Mouse (Mus musculus) ovary, adult 18-20 months (tissue): ENCODE data around the gene 2700049A03Rik.

ENCODE experiments used
- DNase-seq: peaks from one replicate; pipeline ENCODE4 v3.0.0; 2022; ENCODE audit warnings: low spot score, mixed read lengths

The 2700049A03Rik gene

GRCm38 (mm10) chr12:71183736-71184135 is 47.1 kb downstream of the 2700049A03Rik start:
- no peak for DNase-seq

GRCm38 (mm10) chr12:71184396-71184795 is 47.7 kb downstream of the 2700049A03Rik start:
- DNase-seq: no peak

GRCm38 (mm10) chr12:71192705-71193104 is 56.1 kb downstream of the 2700049A03Rik start:
- no peak for DNase-seq

GRCm38 (mm10) chr12:71197671-71198070 is 61.0 kb downstream of the 2700049A03Rik start:
- DNase-seq: no peak

- no peak for DNase-seq
These were observed 65.1 kb downstream of the 2700049A03Rik start for GRCm38 (mm10) chr12:71201753-71202152.

GRCm38 (mm10) chr12:71204303-71204702 is 67.7 kb downstream of the 2700049A03Rik start:
- DNase-seq: no peak

- no peak for DNase-seq
These were observed 80.5 kb downstream of the 2700049A03Rik start for GRCm38 (mm10) chr12:71217191-71217590.

- peak; percentile 19 for DNase-seq
These were observed 81.3 kb downstream of the 2700049A03Rik start for GRCm38 (mm10) chr12:71217866-71218522.

GRCm38 (mm10) chr12:71222761-71223160 is 86.1 kb downstream of the 2700049A03Rik start:
- DNase-seq: no peak

- peak; percentile 44 for DNase-seq
These were observed 91.1 kb downstream of the 2700049A03Rik start for GRCm38 (mm10) chr12:71227769-71228168.

GRCm38 (mm10) chr12:71228925-71229649 is 92.4 kb downstream of the 2700049A03Rik start:
- DNase-seq: no peak

GRCm38 (mm10) chr12:71231561-71231960 is 94.9 kb downstream of the 2700049A03Rik start:
- no peak for DNase-seq

GRCm38 (mm10) chr12:71233426-71233825 is 96.8 kb downstream of the 2700049A03Rik start:
- DNase-seq: no peak

GRCm38 (mm10) chr12:71237074-71237473 is 100.4 kb downstream of the 2700049A03Rik start:
- DNase-seq: no peak

- DNase-seq: no peak
These were observed 106.1 kb downstream of the 2700049A03Rik start for GRCm38 (mm10) chr12:71242791-71243190.

- DNase-seq: no peak
These were observed 108.2 kb downstream of the 2700049A03Rik start for GRCm38 (mm10) chr12:71244766-71245390.

- DNase-seq: no peak
These were observed 110.5 kb downstream of the 2700049A03Rik start for GRCm38 (mm10) chr12:71247191-71247590.

GRCm38 (mm10) chr12:71249348-71249747 is 112.7 kb downstream of the 2700049A03Rik start:
- no peak for DNase-seq

- DNase-seq: peak; percentile 8
These were observed 116.0 kb downstream of the 2700049A03Rik start for GRCm38 (mm10) chr12:71252509-71253167.

GRCm38 (mm10) chr12:71254779-71255178 is 118.1 kb downstream of the 2700049A03Rik start:
- no peak for DNase-seq

- DNase-seq: no peak
These were observed 121.7 kb downstream of the 2700049A03Rik start for GRCm38 (mm10) chr12:71258196-71258920.

- no peak for DNase-seq
These were observed 127.6 kb downstream of the 2700049A03Rik start for GRCm38 (mm10) chr12:71264211-71264610.
